Mouse (Mus musculus): ENCODE measurements around the gene Rsph14. TPM values are rescaled to one million over a fixed set of nuclear protein-coding genes. Genes with fewer than 3 reads are reported as not detected.

Gene Rsph14
- polyA plus RNA-seq, 1 experiment: 6.1 TPM

DNA sequence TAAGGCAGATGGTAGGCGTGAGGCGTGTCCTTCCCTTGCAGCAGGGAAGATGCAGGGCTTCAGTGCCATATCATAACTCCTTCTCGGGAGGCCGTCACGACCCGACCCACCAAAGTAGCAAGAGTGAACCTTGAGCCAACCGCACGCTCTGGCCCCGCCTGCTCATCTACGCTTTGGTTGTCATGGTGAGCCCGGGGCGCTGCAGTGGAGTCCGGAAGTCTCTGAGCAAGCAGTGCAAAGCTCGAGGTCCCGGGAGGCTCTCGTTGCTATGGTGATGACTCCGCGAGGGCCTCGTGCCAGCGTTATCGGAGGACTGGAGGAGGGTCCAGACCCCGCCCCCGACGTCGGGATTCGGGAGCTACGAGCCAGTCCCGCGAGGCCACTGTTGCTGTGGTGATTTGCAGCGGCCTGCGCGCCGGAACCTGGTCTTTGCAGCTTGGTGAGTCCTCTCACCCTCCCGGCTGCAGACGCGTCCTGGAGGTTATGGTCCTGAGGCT, 4.5 kb upstream of the Rsph14 start, which contains the start of gene Rab36:
Rab36 (plus strand) TSS at position 176 of the 497 bp plus-strand sequence.
- Histone ChIP-seq H3K4me1 (ENCODE audit: control insufficient read depth, insufficient read depth, low read length) (peaks cover 2% of the 10 kb centered on the region; the same call in 1 of the 2 replicates), H3K4me3 (replicated peaks; ENCODE audit: extremely low read depth, low read depth, low read length) (peak within 1 kb of the TSS; percentile 60)
- TF ChIP-seq POLR2A (IDR thresholded peaks at IDR 0.05; ENCODE audit: borderline replicate concordance, extremely low read depth, low read depth, low read length): no peak; the same call in 1 of the 2 replicates
- no peak for TF ChIP-seq CTCF (IDR thresholded peaks at IDR 0.05; ENCODE audit: insufficient read depth, low read length)
- DNase-seq: peak; percentile 75
- 1% methylated on average over 36 of the region's 36 CpGs for WGBS

DNA sequence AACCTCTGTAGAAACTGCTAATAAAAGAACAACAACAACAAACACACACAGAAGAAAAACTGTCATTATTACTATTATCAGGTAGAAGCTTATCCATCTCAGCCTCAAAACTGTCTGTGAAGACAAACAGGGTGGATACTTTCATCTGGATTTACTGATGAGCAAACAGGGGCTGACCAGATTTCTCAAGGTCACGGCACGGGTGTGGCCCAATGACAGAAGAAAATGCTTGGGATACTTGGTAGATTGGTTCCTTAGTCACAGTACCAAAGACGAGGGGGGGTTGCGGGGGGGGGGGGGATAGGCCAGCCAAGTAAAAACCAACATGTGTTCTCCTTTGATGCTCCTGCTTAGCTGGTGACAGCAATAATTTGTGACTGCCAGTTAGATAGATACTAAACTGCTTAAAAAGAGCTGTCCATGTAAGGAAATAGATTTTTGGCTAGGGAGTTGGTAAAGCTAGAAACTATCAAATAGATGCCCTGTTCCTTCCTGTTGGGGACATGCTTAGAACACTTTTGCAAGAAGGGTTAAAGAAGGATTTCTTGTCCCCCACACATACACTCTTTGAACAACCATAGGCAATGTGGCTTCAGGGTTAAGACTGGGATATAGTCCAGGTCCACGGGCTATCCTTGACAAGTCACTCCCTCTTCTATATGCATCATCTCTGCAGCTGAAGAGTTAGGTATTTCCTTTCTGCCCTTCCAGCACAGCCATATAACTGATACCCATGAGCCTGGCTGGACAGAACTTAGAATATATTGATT, 856 bp downstream of the Rsph14 start:
- TF ChIP-seq POLR2A (IDR thresholded peaks at IDR 0.05; ENCODE audit: borderline replicate concordance, extremely low read depth, low read depth, low read length): no peak
- no peak for TF ChIP-seq CTCF (IDR thresholded peaks at IDR 0.05; ENCODE audit: insufficient read depth, low read length)
- Histone ChIP-seq H3K4me3 (replicated peaks; ENCODE audit: extremely low read depth, low read depth, low read length) (no peak overlapping the region), H3K4me1 (ENCODE audit: control insufficient read depth, insufficient read depth, low read length) (no peaks in the 10 kb centered on the region)
- DNase-seq: no peak
- WGBS: 62% methylated on average over 5 of the region's 5 CpGs

DNA sequence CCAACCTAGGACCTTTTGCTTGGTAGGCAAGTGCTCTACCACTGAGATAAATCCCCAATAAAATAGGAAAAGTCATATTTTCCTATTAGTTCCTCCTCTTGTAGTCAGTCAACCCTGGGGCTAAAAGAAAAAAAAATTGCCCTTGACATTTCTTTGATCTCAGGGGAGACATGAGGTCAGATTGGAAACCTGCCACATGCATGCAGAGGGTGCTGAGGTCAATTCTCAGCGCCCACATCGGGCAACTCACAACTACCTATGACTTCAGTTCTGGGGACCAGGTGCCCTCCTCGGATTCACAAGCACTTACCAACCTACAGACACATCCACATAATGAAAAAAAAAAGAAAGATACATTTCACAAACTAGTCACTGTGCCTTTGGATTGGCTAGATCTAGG, 2.2 kb downstream of the Rsph14 start:
- H3K4me1 ChIP-seq (ENCODE audit: control insufficient read depth, insufficient read depth, low read length): no peaks in the 10 kb centered on the region
- no peak for TF ChIP-seq POLR2A (IDR thresholded peaks at IDR 0.05; ENCODE audit: borderline replicate concordance, extremely low read depth, low read depth, low read length)
- no peak for TF ChIP-seq CTCF (IDR thresholded peaks at IDR 0.05; ENCODE audit: insufficient read depth, low read length)
- no peak overlapping the region for H3K4me3 ChIP-seq (replicated peaks; ENCODE audit: extremely low read depth, low read depth, low read length)
- WGBS: 75% methylated on average over 3 of the region's 3 CpGs
- DNase-seq: no peak

DNA sequence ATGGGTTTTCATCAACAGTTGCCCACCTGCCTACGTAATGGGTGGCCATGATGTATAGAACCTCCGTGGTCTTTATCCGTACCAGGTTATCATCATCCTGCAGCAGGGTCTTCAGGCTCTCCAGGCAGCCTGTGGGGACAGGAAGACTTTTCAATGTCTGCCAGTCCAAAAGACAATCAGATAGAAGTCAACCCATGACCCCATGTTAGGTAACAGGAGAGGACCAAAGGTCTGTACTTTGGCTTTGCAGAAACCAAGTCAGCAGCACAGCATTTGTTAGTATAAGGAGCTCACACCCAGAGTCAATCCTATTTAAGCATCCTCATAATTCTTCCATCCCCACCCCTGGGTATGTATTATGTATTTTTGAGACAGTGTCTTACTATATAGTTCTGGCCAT, 2.7 kb downstream of the Rsph14 start:
- WGBS: 92% methylated on average over 3 of the region's 3 CpGs
- no peak for DNase-seq

DNA sequence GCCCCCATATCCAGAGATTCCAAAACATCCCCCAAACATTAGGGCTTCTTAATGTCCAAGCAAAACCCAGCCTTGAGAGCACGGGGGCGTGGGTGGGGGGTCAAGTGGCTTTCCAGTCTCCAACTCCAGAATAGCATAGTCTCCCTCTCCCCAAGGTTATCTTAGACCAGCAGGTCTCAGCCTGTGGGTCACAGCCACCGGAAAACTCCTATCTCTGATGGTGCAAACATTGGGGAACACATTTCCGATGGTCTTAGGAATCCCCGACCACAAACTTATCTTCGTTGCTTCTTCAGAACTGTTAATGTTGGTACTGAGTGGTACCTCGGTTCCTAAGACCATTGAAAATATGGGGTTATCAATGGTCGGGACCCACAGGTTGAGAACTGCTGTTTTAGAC, 3.6 kb downstream of the Rsph14 start:
- no peak for DNase-seq
- H3K4me1 ChIP-seq (ENCODE audit: control insufficient read depth, insufficient read depth, low read length): no peaks in the 10 kb centered on the region
- no peak overlapping the region for H3K4me3 ChIP-seq (replicated peaks; ENCODE audit: extremely low read depth, low read depth, low read length)
- WGBS: 70% methylated on average over 8 of the region's 8 CpGs
- TF ChIP-seq POLR2A (IDR thresholded peaks at IDR 0.05; ENCODE audit: borderline replicate concordance, extremely low read depth, low read depth, low read length) (no peak), CTCF (IDR thresholded peaks at IDR 0.05; ENCODE audit: insufficient read depth, low read length) (no peak)

More for the DNA sequence above, 2.7 kb downstream of the Rsph14 start:
- no peak for TF ChIP-seq CTCF (IDR thresholded peaks at IDR 0.05; ENCODE audit: insufficient read depth, low read length)
- no peak for TF ChIP-seq POLR2A (IDR thresholded peaks at IDR 0.05; ENCODE audit: borderline replicate concordance, extremely low read depth, low read depth, low read length)
- Histone ChIP-seq H3K4me3 (replicated peaks; ENCODE audit: extremely low read depth, low read depth, low read length) (no peak overlapping the region), H3K4me1 (ENCODE audit: control insufficient read depth, insufficient read depth, low read length) (no peaks in the 10 kb centered on the region)

DNA sequence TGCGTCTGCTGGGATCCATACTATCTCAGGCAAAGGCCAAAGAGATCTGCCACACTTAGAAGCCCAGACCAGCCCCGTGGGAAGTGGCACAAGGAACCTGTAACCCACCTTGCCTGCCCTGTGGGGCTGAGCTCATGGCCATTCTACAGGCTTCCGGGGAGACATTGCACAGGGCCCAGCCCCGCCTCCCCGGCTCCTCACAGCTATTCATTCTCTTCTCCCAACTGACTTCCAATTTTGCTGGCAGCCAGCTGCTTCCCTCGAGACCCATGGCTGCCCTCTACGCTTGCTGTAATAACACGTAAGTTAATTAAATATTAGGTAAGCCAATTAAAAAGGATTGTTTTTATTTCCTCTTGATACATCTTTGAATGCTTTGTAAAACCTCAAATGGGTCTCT, 5.9 kb downstream of the Rsph14 start:
- no peak for DNase-seq
- Histone ChIP-seq H3K4me1 (ENCODE audit: control insufficient read depth, insufficient read depth, low read length) (no peaks in the 10 kb centered on the region), H3K4me3 (replicated peaks; ENCODE audit: extremely low read depth, low read depth, low read length) (no peak overlapping the region)
- no peak for TF ChIP-seq POLR2A (IDR thresholded peaks at IDR 0.05; ENCODE audit: borderline replicate concordance, extremely low read depth, low read depth, low read length)
- TF ChIP-seq CTCF (IDR thresholded peaks at IDR 0.05; ENCODE audit: insufficient read depth, low read length): no peak
- 66% methylated on average over 8 of the region's 8 CpGs for WGBS

DNA sequence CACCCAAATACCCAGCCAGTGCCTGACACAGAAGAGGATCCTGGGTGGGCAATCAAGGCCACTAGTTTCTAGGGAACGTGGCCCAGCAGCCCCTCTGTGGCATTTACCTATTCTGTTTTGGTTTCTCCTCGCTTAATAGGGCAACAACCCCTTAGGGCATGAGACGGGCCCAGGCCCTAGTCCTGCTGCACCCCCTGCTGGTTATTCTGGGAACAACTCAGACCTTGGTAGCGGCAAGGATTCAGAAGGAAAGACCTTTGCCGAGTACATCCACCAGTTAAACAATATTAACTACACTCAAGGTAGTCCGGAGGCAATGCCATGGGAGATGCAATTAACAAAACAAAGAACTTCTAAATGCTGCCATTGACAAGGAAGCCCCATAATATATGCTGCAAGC, 11.2 kb downstream of the Rsph14 start:
- H3K4me3 ChIP-seq (replicated peaks; ENCODE audit: extremely low read depth, low read depth, low read length): no peak overlapping the region
- no peaks in the 10 kb centered on the region for H3K4me1 ChIP-seq (ENCODE audit: control insufficient read depth, insufficient read depth, low read length)
- WGBS: 11% methylated on average over 6 of the region's 6 CpGs
- DNase-seq: peak; percentile 77
- TF ChIP-seq POLR2A (IDR thresholded peaks at IDR 0.05; ENCODE audit: borderline replicate concordance, extremely low read depth, low read depth, low read length) (no peak), CTCF (IDR thresholded peaks at IDR 0.05; ENCODE audit: insufficient read depth, low read length) (peak; percentile 75)

DNA sequence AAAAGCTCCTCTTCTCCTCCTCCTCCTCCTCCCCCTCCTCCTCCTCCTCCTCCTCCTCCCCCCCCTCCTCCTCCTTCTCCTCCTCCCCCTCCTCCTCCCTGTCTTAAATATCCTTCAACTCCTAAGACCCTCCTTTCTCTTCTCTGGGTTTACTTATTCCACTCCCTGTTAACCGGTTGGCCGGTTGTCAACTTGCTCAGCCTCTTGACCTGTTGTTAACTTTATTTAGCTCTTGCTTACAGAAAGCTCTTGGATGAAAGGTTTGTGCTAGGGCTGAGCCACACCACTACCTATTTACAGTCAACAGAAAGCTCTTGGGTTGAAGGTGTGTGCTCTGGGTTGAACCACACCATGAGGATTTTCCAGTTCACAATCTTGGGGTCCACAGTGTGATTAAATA, 12.1 kb downstream of the Rsph14 start:
- WGBS: 50% methylated on average over 2 of the region's 2 CpGs
- TF ChIP-seq POLR2A (IDR thresholded peaks at IDR 0.05; ENCODE audit: borderline replicate concordance, extremely low read depth, low read depth, low read length): no peak
- TF ChIP-seq CTCF (IDR thresholded peaks at IDR 0.05; ENCODE audit: insufficient read depth, low read length): no peak
- Histone ChIP-seq H3K4me1 (ENCODE audit: control insufficient read depth, insufficient read depth, low read length) (no peaks in the 10 kb centered on the region), H3K4me3 (replicated peaks; ENCODE audit: extremely low read depth, low read depth, low read length) (no peak overlapping the region)
- DNase-seq: peak; percentile 29

DNA sequence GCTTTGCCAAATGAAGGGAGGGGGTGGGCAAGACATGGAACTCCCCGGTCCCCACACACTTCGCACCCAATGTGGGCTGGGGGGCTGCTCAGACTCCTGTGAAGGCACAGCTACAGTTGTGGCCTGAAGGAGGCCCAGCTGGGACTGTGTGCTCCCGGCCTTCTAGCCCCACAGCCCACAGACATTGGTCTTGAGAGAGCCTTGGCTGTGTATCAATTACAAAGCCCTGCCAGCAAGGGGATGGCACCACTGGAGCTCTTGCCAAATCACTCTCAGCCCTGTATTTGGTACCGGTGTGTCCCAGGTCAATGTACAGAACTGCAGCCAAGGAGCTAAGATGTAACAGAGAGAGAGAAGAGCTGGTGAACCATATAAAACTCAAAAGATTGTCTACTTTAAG, 15.9 kb downstream of the Rsph14 start:
- WGBS: 77% methylated on average over 4 of the region's 4 CpGs
- Histone ChIP-seq H3K4me3 (replicated peaks; ENCODE audit: extremely low read depth, low read depth, low read length) (no peak overlapping the region), H3K4me1 (ENCODE audit: control insufficient read depth, insufficient read depth, low read length) (no peaks in the 10 kb centered on the region)
- TF ChIP-seq CTCF (IDR thresholded peaks at IDR 0.05; ENCODE audit: insufficient read depth, low read length) (no peak), POLR2A (IDR thresholded peaks at IDR 0.05; ENCODE audit: borderline replicate concordance, extremely low read depth, low read depth, low read length) (no peak)
- no peak for DNase-seq

DNA sequence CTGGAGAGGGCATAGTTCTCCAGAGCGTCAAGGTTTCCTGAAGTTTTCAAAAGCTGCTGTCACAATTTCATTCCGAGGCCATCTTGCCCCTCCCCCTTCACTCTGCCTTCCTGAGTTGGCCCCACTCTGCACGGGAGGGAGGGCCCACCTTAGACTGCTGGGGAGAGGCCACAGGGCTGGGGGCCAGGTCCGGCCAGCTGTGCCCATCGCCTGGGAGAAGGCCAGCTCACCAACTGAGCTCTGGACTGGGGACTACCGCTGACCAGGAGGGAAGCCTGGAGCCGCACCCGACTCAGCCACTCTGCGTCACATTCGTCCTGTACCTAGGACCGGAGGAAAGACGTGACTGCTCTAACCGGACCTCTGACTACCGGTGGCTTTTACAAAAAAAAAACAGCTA, 16.9 kb downstream of the Rsph14 start:
- TF ChIP-seq POLR2A (IDR thresholded peaks at IDR 0.05; ENCODE audit: borderline replicate concordance, extremely low read depth, low read depth, low read length) (no peak), CTCF (IDR thresholded peaks at IDR 0.05; ENCODE audit: insufficient read depth, low read length) (no peak)
- H3K4me1 ChIP-seq (ENCODE audit: control insufficient read depth, insufficient read depth, low read length): no peaks in the 10 kb centered on the region
- DNase-seq: no peak
- 60% methylated on average over 14 of the region's 14 CpGs for WGBS
- no peak overlapping the region for H3K4me3 ChIP-seq (replicated peaks; ENCODE audit: extremely low read depth, low read depth, low read length)
